Mouse (Mus musculus) liver, adult 2 months (tissue): ENCODE measurements at regions not wholly inside any gene's neighbourhood (a gene's known extent, or its start where the extent isn't known, plus 50 kb on each side); places are given as distances from the start of the nearest gene placed in this dataset.

Source experiments
- DNase-seq: peaks from one replicate; pipeline ENCODE4 v3.0.0-alpha.2; 2011; ENCODE audit warnings: low read depth, low spot score; ENCODE audit errors: extremely low read depth
- H3K27ac ChIP-seq: fragments of 200-500 bp; replicated peaks from 2 replicates; pipeline ENCODE4 v1.5.1; 2012; ENCODE audit warnings: low read depth, mild to moderate bottlenecking, control low read depth, inconsistent platforms, low read length; ENCODE audit not compliant: insufficient read depth
- H3K27me3 ChIP-seq: fragments of 200-500 bp; 2 replicates; pipeline ENCODE4 v1.6.1; 2012; ENCODE audit warnings: mild to moderate bottlenecking, moderate library complexity, low read length, inconsistent platforms; ENCODE audit not compliant: control insufficient read depth, insufficient read depth
- H3K36me3 ChIP-seq: fragments of 200-500 bp; 2 replicates; pipeline ENCODE4 v1.6.1; 2012; ENCODE audit warnings: low read length, inconsistent platforms; ENCODE audit not compliant: control insufficient read depth, insufficient read depth
- H3K4me1 ChIP-seq: fragments of 200-500 bp; 2 replicates; pipeline ENCODE4 v1.6.1; 2011; ENCODE audit warnings: low read length; ENCODE audit not compliant: control insufficient read depth, insufficient read depth
- H3K4me3 ChIP-seq: fragments of 200-500 bp; 2 replicates; pipeline ENCODE4 v1.5.1; 2011; ENCODE audit warnings: low read depth, mild to moderate bottlenecking, control low read depth, low read length, moderate library complexity; ENCODE audit not compliant: insufficient read depth
- H3K79me2 ChIP-seq: fragments of 200-500 bp; 2 replicates; pipeline ENCODE4 v1.6.1; 2012; ENCODE audit warnings: inconsistent platforms, mild to moderate bottlenecking, low read length, moderate library complexity; ENCODE audit not compliant: control insufficient read depth, insufficient read depth
- H3K9ac ChIP-seq: fragments of 200-500 bp; 2 replicates; pipeline ENCODE4 v1.6.1; 2012; ENCODE audit warnings: low read depth, mild to moderate bottlenecking, control low read depth, inconsistent platforms, low read length
- CTCF ChIP-seq: fragments of 200-500 bp; IDR thresholded peaks from 2 replicates; pipeline ENCODE4 v1.5.1; 2011; ENCODE audit warnings: low read depth, low read length, control low read depth
- POLR2A ChIP-seq: fragments of 200-500 bp; IDR thresholded peaks from 2 replicates; pipeline ENCODE4 v1.6.1; 2011; ENCODE audit warnings: low read length, control low read depth; ENCODE audit not compliant: insufficient read depth; ENCODE audit errors: extremely low read depth
- WGBS: fragments of 180-500 bp; shearing (Covaris S2); methylation state at CpG from one replicate; pipeline ENCODE4 v1.1.7; 2018; 5-methylcytosine and 5-hydroxymethylcytosine counted together

DNA sequence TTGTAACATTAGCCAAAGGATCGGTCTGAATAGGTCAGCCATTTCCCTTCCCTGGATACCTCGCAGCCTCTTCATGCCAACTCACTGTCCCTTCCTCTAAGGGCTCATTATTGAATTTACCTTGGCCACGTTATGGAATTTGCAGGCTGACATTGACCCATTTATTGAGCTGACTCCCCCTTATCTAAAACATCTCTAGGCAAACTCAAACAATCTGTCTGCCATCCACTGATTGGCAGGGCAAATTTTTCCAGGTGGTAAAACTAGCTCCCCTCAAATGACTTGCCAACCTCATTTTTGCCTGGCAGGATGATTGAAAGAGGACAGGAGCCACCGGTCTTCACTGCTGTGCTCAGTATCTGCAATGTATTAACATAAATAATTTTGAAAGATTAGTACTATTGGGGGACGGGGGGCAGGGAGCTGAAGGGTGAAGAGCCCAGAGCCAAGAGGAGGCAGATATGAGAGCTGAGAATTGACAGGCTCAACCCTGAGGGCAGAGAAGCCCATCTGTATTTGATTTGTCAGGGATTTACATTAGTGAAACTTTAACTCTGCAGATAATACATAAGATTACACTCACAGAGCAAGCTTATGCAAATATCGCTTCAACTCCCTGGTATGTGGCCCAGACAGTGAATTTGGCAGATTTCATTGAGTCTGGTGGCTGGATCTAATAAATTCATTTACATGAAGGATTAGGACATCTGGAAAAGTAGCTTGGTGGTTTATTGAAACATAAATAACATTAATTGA lies 75.5 kb downstream of the Rps12 start:
- H3K4me3 ChIP-seq: no peak overlapping the region; the same call in 1 of the 2 replicates
- 14% methylated on average over 6 of the region's 6 CpGs for WGBS
- H3K79me2 ChIP-seq: no peaks in the 10 kb centered on the region
- H3K27me3 ChIP-seq: 0 out of 2 replicates have a peak, but pooled peaks cover 3% of the 10 kb centered on the region
- DNase-seq: peak; percentile 97
- H3K4me1 ChIP-seq: peaks cover 5% of the 10 kb centered on the region
- no peak overlapping the region for H3K27ac ChIP-seq
- no peak for TF ChIP-seq CTCF
- TF ChIP-seq POLR2A: no peak
- no peaks in the 10 kb centered on the region for H3K36me3 ChIP-seq
- no peak overlapping the region for H3K9ac ChIP-seq

DNA sequence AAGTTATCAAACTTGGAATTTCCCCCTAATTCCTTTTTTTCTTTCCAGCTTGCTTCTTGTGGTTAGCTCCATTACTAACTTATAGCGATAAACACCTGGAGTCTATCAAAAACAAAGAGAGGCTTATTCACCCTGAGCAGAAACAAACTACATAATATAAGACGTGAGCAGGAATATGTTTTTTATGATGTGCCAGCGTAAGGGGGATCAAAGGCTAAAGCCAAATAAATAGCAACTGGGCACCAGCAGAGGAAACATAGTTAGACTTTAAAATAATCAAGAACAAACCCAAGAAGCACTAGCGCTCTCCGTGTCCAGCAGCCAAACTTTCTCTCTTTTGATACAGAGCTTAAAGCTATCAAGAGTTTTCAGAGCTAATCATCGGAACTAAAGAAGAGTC lies 76.1 kb downstream of the Rps12 start:
- Histone ChIP-seq H3K36me3 (no peaks in the 10 kb centered on the region), H3K27me3 (no peaks in the 10 kb centered on the region), H3K9ac (no peak overlapping the region), H3K4me1 (peaks cover 5% of the 10 kb centered on the region), H3K4me3 (no peak overlapping the region; the same call in 1 of the 2 replicates), H3K79me2 (no peaks in the 10 kb centered on the region), H3K27ac (no peak overlapping the region)
- WGBS: 20% methylated on average over 6 of the region's 6 CpGs
- no peak for DNase-seq
- TF ChIP-seq POLR2A (no peak), CTCF (no peak)

DNA sequence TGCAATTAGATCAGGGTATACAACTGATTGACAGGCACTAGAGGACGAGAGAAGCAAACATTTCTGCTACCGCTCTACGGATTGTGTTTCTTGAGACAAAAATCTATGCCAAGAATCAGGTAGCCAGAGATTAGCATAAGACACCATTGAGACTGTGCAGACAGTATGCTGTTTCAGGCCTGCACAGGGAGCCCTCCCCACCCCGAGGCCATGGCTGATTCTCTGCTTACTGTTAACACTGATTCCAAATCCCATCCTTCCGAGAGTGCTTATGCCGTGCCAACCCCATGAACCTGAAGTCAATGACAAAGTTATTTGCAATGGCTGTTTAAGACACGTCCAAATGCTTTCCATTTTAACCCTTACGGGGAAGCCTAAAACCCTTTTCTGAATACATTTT lies 78.8 kb downstream of the Rps12 start:
- TF ChIP-seq POLR2A (no peak), CTCF (no peak)
- WGBS: 94% methylated on average over 8 of the region's 8 CpGs
- no peak overlapping the region for H3K9ac ChIP-seq
- no peak overlapping the region for H3K4me3 ChIP-seq
- H3K27ac ChIP-seq: no peak overlapping the region
- no peak for DNase-seq
- H3K4me1 ChIP-seq: peaks cover 5% of the 10 kb centered on the region
- H3K79me2 ChIP-seq: no peaks in the 10 kb centered on the region
- H3K27me3 ChIP-seq: no peaks in the 10 kb centered on the region
- no peaks in the 10 kb centered on the region for H3K36me3 ChIP-seq

DNA sequence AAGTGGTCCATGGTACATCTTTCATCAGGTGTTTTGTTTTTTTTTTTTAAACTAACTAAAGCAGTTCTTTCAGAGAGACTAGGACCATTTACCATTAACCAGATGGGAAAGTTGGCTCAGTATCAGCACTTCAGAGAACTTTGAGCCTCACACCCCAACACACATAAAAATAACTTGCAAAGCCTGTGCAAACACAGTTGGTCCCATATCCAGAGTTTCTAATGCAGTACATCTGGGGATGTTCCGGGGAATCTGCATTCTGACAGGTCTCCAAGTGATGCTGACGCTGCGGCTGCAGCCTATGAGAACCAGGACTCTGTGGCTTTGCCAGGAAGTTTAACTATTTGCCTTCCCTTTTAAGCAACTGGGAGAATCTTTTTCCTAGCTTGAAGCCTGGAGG lies 79.9 kb downstream of the Rps12 start:
- WGBS: 17% methylated on average over 3 of the region's 3 CpGs
- H3K4me3 ChIP-seq: no peak overlapping the region
- peaks cover 5% of the 10 kb centered on the region for H3K4me1 ChIP-seq
- no peaks in the 10 kb centered on the region for H3K79me2 ChIP-seq
- H3K9ac ChIP-seq: no peak overlapping the region
- no peak for TF ChIP-seq CTCF
- TF ChIP-seq POLR2A: no peak
- DNase-seq: peak; percentile 33
- H3K27me3 ChIP-seq: no peaks in the 10 kb centered on the region
- no peaks in the 10 kb centered on the region for H3K36me3 ChIP-seq
- no peak overlapping the region for H3K27ac ChIP-seq

DNA sequence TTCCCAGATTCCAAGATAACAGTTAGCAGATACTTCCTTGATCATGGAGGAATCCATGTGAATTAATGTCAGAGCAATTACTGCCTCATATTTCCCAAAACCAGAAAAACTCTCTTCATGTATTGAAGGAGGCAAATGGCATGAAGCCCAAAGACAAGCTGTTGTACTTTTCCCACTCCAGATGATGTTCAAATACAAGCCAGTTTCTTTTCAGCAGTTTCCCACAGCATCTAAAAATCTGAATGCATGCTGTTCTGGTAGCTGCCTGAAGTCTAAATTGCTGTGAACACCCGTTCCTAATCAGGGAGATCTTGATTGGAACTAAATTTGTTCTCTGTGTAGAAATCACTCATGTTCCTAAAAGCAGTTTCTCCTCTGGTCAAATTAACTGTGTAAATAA lies 83.0 kb downstream of the Rps12 start:
- Histone ChIP-seq H3K79me2 (no peaks in the 10 kb centered on the region), H3K36me3 (no peaks in the 10 kb centered on the region), H3K9ac (no peak overlapping the region), H3K27me3 (no peaks in the 10 kb centered on the region), H3K4me1 (no peaks in the 10 kb centered on the region), H3K27ac (no peak overlapping the region), H3K4me3 (no peak overlapping the region)
- no peak for DNase-seq
- no peak for TF ChIP-seq POLR2A
- TF ChIP-seq CTCF: no peak
- WGBS: 72% methylated on average over 1 of the region's 1 CpGs

DNA sequence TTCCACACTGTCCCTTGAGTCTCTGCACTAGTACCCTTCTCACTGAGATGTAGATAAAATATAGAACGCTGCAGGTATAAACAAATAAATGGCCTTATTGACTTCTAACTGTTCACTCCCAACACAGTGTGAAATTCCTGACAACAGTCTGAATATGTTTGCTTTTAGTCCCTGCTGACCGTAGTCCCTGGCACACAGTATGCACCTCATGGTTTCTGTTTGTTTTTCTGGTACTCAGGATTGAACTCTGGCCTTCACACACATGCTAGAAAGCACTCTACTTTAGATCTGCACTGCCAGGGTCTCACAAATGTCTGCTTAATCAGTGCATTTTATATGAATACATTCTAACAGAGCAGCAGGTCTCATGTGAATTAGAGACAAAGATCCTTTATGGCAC lies 95.8 kb downstream of the Rps12 start:
- no peak overlapping the region for H3K27ac ChIP-seq
- H3K4me1 ChIP-seq: peaks cover 5% of the 10 kb centered on the region; the same call in 1 of the 2 replicates
- H3K79me2 ChIP-seq: no peaks in the 10 kb centered on the region
- no peak overlapping the region for H3K9ac ChIP-seq
- peak; percentile 86 for DNase-seq
- H3K4me3 ChIP-seq: no peak overlapping the region
- peaks cover 12% of the 10 kb centered on the region; the same call in 1 of the 2 replicates for H3K27me3 ChIP-seq
- no peaks in the 10 kb centered on the region for H3K36me3 ChIP-seq
- WGBS: 22% methylated on average over 2 of the region's 2 CpGs
- TF ChIP-seq CTCF: no peak
- no peak for TF ChIP-seq POLR2A
